Mouse (Mus musculus): ENCODE measurements around the gene Zfp46. TPM values are rescaled to one million over a fixed set of nuclear protein-coding genes. Genes with fewer than 3 reads are reported as not detected.

Zfp46 gene
- polyA plus RNA-seq, 1 experiment from 2014 or later: 28.5 TPM

- no peak overlapping the region for H3K9ac ChIP-seq
Observed at GRCm38 (mm10) chr4:136268912-136269311, 15.6 kb upstream of the Zfp46 start.

GRCm38 (mm10) chr4:136270648-136271047, 13.8 kb upstream of the Zfp46 start:
- H3K4me3 ChIP-seq: no peak overlapping the region
- no peak for ATAC-seq (ENCODE audit: insufficient number of reproducible peaks, insufficient read depth, low FRiP score, low TSS enrichment)
- no peak overlapping the region for H3K9ac ChIP-seq
- H3K9me3 ChIP-seq: peaks cover 17% of the 10 kb centered on the region
- H3K36me3 ChIP-seq: no peaks in the 10 kb centered on the region
- H3K27ac ChIP-seq: no peak overlapping the region
- no peaks in the 10 kb centered on the region for H3K27me3 ChIP-seq
- no peaks in the 10 kb centered on the region for H3K4me1 ChIP-seq
- H3K4me2 ChIP-seq (replicated peaks): no peak overlapping the region
- 86% methylated on average over 8 of the region's 8 CpGs for WGBS

More at GRCm38 (mm10) chr4:136268912-136269311, 15.6 kb upstream of the Zfp46 start:
- H3K4me1 ChIP-seq: no peaks in the 10 kb centered on the region
- peak; percentile 41; the same call in 1 of the 2 replicates for ATAC-seq (ENCODE audit: insufficient number of reproducible peaks, insufficient read depth, low FRiP score, low TSS enrichment)
- H3K9me3 ChIP-seq: peaks cover 16% of the 10 kb centered on the region
- H3K36me3 ChIP-seq: no peaks in the 10 kb centered on the region
- H3K27me3 ChIP-seq: no peaks in the 10 kb centered on the region
- H3K4me2 ChIP-seq (replicated peaks): no peak overlapping the region
- WGBS: 72% methylated on average over 1 of the region's 1 CpGs
- H3K4me3 ChIP-seq: no peak overlapping the region
- H3K27ac ChIP-seq: no peak overlapping the region

GRCm38 (mm10) chr4:136281097-136281496, 3.4 kb upstream of the Zfp46 start:
- H3K27me3 ChIP-seq: no peaks in the 10 kb centered on the region
- 84% methylated on average over 8 of the region's 8 CpGs for WGBS
- no peaks in the 10 kb centered on the region for H3K36me3 ChIP-seq
- H3K4me2 ChIP-seq (replicated peaks): no peak overlapping the region
- H3K27ac ChIP-seq: no peak overlapping the region
- H3K9me3 ChIP-seq: no peaks in the 10 kb centered on the region
- ATAC-seq (ENCODE audit: insufficient number of reproducible peaks, insufficient read depth, low FRiP score, low TSS enrichment): no peak
- H3K9ac ChIP-seq: no peak overlapping the region
- H3K4me3 ChIP-seq: no peak overlapping the region
- peaks cover 24% of the 10 kb centered on the region for H3K4me1 ChIP-seq

GRCm38 (mm10) chr4:136281611-136282010, 2.9 kb upstream of the Zfp46 start:
- no peak overlapping the region for H3K27ac ChIP-seq
- H3K9ac ChIP-seq: no peak overlapping the region
- H3K27me3 ChIP-seq: no peaks in the 10 kb centered on the region
- H3K4me2 ChIP-seq (replicated peaks): no peak overlapping the region
- peaks cover 27% of the 10 kb centered on the region for H3K4me1 ChIP-seq
- H3K36me3 ChIP-seq: no peaks in the 10 kb centered on the region
- 64% methylated on average over 9 of the region's 9 CpGs for WGBS
- ATAC-seq (ENCODE audit: insufficient number of reproducible peaks, insufficient read depth, low FRiP score, low TSS enrichment): no peak
- H3K9me3 ChIP-seq: no peaks in the 10 kb centered on the region
- no peak overlapping the region for H3K4me3 ChIP-seq

- Histone ChIP-seq H3K4me2 (replicated peaks) (no peak overlapping the region), H3K4me3 (no peak overlapping the region), H3K9me3 (no peaks in the 10 kb centered on the region), H3K4me1 (peaks cover 36% of the 10 kb centered on the region), H3K36me3 (peaks cover 8% of the 10 kb centered on the region), H3K27ac (peak overlapping the region; percentile 61; the same call in 1 of the 2 replicates), H3K9ac (no peak overlapping the region), H3K27me3 (no peaks in the 10 kb centered on the region)
- 30% methylated on average over 10 of the region's 10 CpGs for WGBS
- no peak for ATAC-seq (ENCODE audit: insufficient number of reproducible peaks, insufficient read depth, low FRiP score, low TSS enrichment)
Observed at GRCm38 (mm10) chr4:136282621-136283480, 1.6 kb upstream of the Zfp46 start.

- peaks cover 1% of the 10 kb centered on the region; the same call in 1 of the 2 replicates for H3K9me3 ChIP-seq
- WGBS: 32% methylated on average over 2 of the region's 2 CpGs
- ATAC-seq (ENCODE audit: insufficient number of reproducible peaks, insufficient read depth, low FRiP score, low TSS enrichment): no peak
- no peak overlapping the region for H3K9ac ChIP-seq
- peaks cover 36% of the 10 kb centered on the region for H3K4me1 ChIP-seq
- peaks cover 18% of the 10 kb centered on the region for H3K36me3 ChIP-seq
- no peak overlapping the region for H3K4me2 ChIP-seq (replicated peaks)
- peaks cover 2% of the 10 kb centered on the region for H3K27me3 ChIP-seq
- H3K4me3 ChIP-seq: no peak overlapping the region
- H3K27ac ChIP-seq: peak overlapping the region; percentile 82
Observed at GRCm38 (mm10) chr4:136283783-136284182, 700 bp upstream of the Zfp46 start.

GRCm38 (mm10) chr4:136284891-136285290, 408 bp downstream of the Zfp46 start:
- peaks cover 36% of the 10 kb centered on the region for H3K4me1 ChIP-seq
- ATAC-seq (ENCODE audit: insufficient number of reproducible peaks, insufficient read depth, low FRiP score, low TSS enrichment): no peak

GRCm38 (mm10) chr4:136285348-136285810, 896 bp downstream of the Zfp46 start:
- H3K36me3 ChIP-seq: peaks cover 34% of the 10 kb centered on the region
- H3K9me3 ChIP-seq: peaks cover 5% of the 10 kb centered on the region; the same call in 1 of the 2 replicates
- H3K4me3 ChIP-seq: peak overlapping the region; percentile 75
- peak overlapping the region; percentile 82 for H3K27ac ChIP-seq
- WGBS: under 1% methylated on average over 25 of the region's 25 CpGs
- peaks cover 18% of the 10 kb centered on the region for H3K27me3 ChIP-seq
- H3K4me2 ChIP-seq (replicated peaks): peak overlapping the region; percentile 90
- ATAC-seq (ENCODE audit: insufficient number of reproducible peaks, insufficient read depth, low FRiP score, low TSS enrichment): peak; percentile 94
- H3K9ac ChIP-seq: peak overlapping the region; percentile 79
- peaks cover 36% of the 10 kb centered on the region for H3K4me1 ChIP-seq

More at GRCm38 (mm10) chr4:136284891-136285290, 408 bp downstream of the Zfp46 start:
- Histone ChIP-seq H3K27me3 (peaks cover 13% of the 10 kb centered on the region), H3K27ac (peak overlapping the region; percentile 82), H3K9ac (peak overlapping the region; percentile 79), H3K36me3 (peaks cover 29% of the 10 kb centered on the region), H3K4me2 (replicated peaks) (peak overlapping the region; percentile 90), H3K9me3 (peaks cover 5% of the 10 kb centered on the region; the same call in 1 of the 2 replicates), H3K4me3 (peak overlapping the region; percentile 75)
- WGBS: 34% methylated on average over 6 of the region's 6 CpGs

- peaks cover 39% of the 10 kb centered on the region for H3K36me3 ChIP-seq
- peak; percentile 85 for ATAC-seq (ENCODE audit: insufficient number of reproducible peaks, insufficient read depth, low FRiP score, low TSS enrichment)
- peaks cover 36% of the 10 kb centered on the region for H3K4me1 ChIP-seq
- H3K9me3 ChIP-seq: peaks cover 5% of the 10 kb centered on the region; the same call in 1 of the 2 replicates
- peaks cover 21% of the 10 kb centered on the region for H3K27me3 ChIP-seq
- H3K4me3 ChIP-seq: peak overlapping the region; percentile 75
- H3K9ac ChIP-seq: peak overlapping the region; percentile 79
- under 1% methylated on average over 29 of the region's 29 CpGs for WGBS
- peak overlapping the region; percentile 82 for H3K27ac ChIP-seq
- H3K4me2 ChIP-seq (replicated peaks): peak overlapping the region; percentile 90
Observed at GRCm38 (mm10) chr4:136285811-136286371, 1.4 kb downstream of the Zfp46 start.

- Histone ChIP-seq H3K4me3 (no peak overlapping the region), H3K27ac (no peak overlapping the region), H3K27me3 (peaks cover 21% of the 10 kb centered on the region), H3K4me2 (replicated peaks) (no peak overlapping the region), H3K4me1 (peaks cover 12% of the 10 kb centered on the region), H3K36me3 (peaks cover 76% of the 10 kb centered on the region), H3K9ac (no peak overlapping the region; the same call in 1 of the 2 replicates), H3K9me3 (peaks cover 5% of the 10 kb centered on the region; the same call in 1 of the 2 replicates)
- ATAC-seq (ENCODE audit: insufficient number of reproducible peaks, insufficient read depth, low FRiP score, low TSS enrichment): no peak
- WGBS: 39% methylated on average over 66 of the region's 66 CpGs
Observed at GRCm38 (mm10) chr4:136289918-136290780, 5.7 kb downstream of the Zfp46 start.

Data from embryonic facial prominence, embryonic 12.5 days (tissue).